Mouse (Mus musculus) right cerebral cortex, postnatal 4 days (tissue): ENCODE measurements around the gene Fam129c.

Experiments
- DNase-seq: peaks from one replicate; pipeline ENCODE4 v3.0.0-alpha.2; 2022

The Fam129c gene

GRCm38 (mm10) chr8:71597451-71597850, at the start of gene Fam129c:
Gene Fam129c, plus strand, starts transcription at chr8:71597648.
- no peak for DNase-seq

- DNase-seq = no peak
Observed at GRCm38 (mm10) chr8:71550754-71551153, 46.7 kb upstream of the Fam129c start.

- no peak for DNase-seq
Observed at GRCm38 (mm10) chr8:71552770-71553169, 44.7 kb upstream of the Fam129c start.

- no peak for DNase-seq
Observed at GRCm38 (mm10) chr8:71554001-71554400, 43.4 kb upstream of the Fam129c start.

- DNase-seq = no peak
Observed at GRCm38 (mm10) chr8:71554644-71555043, 42.8 kb upstream of the Fam129c start.

GRCm38 (mm10) chr8:71558071-71558957, 39.1 kb upstream of the Fam129c start, which contains the start of gene Tmem221:
Gene Tmem221, minus strand, starts transcription at chr8:71558871.
- DNase-seq = no peak

- DNase-seq = no peak
Observed at GRCm38 (mm10) chr8:71558958-71559690, 38.3 kb upstream of the Fam129c start.

GRCm38 (mm10) chr8:71560071-71560470, 37.4 kb upstream of the Fam129c start:
- no peak for DNase-seq

GRCm38 (mm10) chr8:71560765-71561164, 36.7 kb upstream of the Fam129c start:
- DNase-seq = no peak

- DNase-seq = peak; percentile 64
Observed at GRCm38 (mm10) chr8:71561401-71561800, 36.0 kb upstream of the Fam129c start.

GRCm38 (mm10) chr8:71562751-71563150, 34.7 kb upstream of the Fam129c start:
- DNase-seq = peak; percentile 74

- no peak for DNase-seq
Observed at GRCm38 (mm10) chr8:71563992-71564391, 33.5 kb upstream of the Fam129c start.

GRCm38 (mm10) chr8:71566501-71566900, 30.9 kb upstream of the Fam129c start, which contains the start of gene Nxnl1:
Gene Nxnl1, minus strand, starts transcription at chr8:71566601.
- no peak for DNase-seq

- no peak for DNase-seq
Observed at GRCm38 (mm10) chr8:71567587-71567986, 29.9 kb upstream of the Fam129c start.

GRCm38 (mm10) chr8:71568387-71568937, 29.0 kb upstream of the Fam129c start, which contains the start of gene Slc27a1:
Gene Slc27a1, plus strand, starts transcription at chr8:71568882.
- peak; percentile 79 for DNase-seq

- no peak for DNase-seq
Observed at GRCm38 (mm10) chr8:71568941-71569340, 28.5 kb upstream of the Fam129c start.

- peak; percentile 77 for DNase-seq
Observed at GRCm38 (mm10) chr8:71569366-71570290, 27.8 kb upstream of the Fam129c start.

- peak; percentile 96 for DNase-seq
Observed at GRCm38 (mm10) chr8:71570291-71570954, 27.0 kb upstream of the Fam129c start.

- DNase-seq = no peak
Observed at GRCm38 (mm10) chr8:71572077-71572476, 25.4 kb upstream of the Fam129c start.

- peak; percentile 82 for DNase-seq
Observed at GRCm38 (mm10) chr8:71572847-71573633, 24.4 kb upstream of the Fam129c start.

- DNase-seq = no peak
Observed at GRCm38 (mm10) chr8:71574426-71574825, 23.0 kb upstream of the Fam129c start.
